Mouse (Mus musculus) heart, embryonic 13.5 days (tissue): ENCODE measurements around the gene Gpr83. TPM values are rescaled to one million over a fixed set of nuclear protein-coding genes. Genes with fewer than 3 reads are reported as not detected.

Experiments used
- ATAC-seq: fragments of 200-750 bp; cut with Nextera tagmentation; 2 replicates; pipeline ENCODE4 v1.8.0; 2017; ENCODE audit warnings: moderate TSS enrichment; ENCODE audit not compliant: insufficient number of reproducible peaks, low FRiP score, low TSS enrichment; ENCODE audit errors: extremely low read depth
- H3K27ac ChIP-seq: fragments of 300-500 bp; sonication (generic); replicated peaks from 2 replicates; pipeline ENCODE4 v1.5.1; 2015; ENCODE audit warnings: moderate library complexity, mild to moderate bottlenecking, inconsistent platforms
- H3K27me3 ChIP-seq: fragments of 300-500 bp; sonication (generic); replicated peaks from 2 replicates; pipeline ENCODE4 v1.6.1; 2015; ENCODE audit warnings: mild to moderate bottlenecking, inconsistent platforms
- H3K36me3 ChIP-seq: fragments of 300-500 bp; sonication (generic); 2 replicates; pipeline ENCODE4 v1.6.1; 2015; ENCODE audit warnings: mild to moderate bottlenecking, inconsistent platforms
- H3K4me1 ChIP-seq: fragments of 300-500 bp; sonication (generic); 2 replicates; pipeline ENCODE4 v1.6.1; 2015; ENCODE audit warnings: inconsistent platforms
- H3K4me2 ChIP-seq: fragments of 300-500 bp; sonication (generic); 2 replicates; pipeline ENCODE4 v1.6.1; 2015; ENCODE audit warnings: inconsistent platforms, mild to moderate bottlenecking, moderate library complexity
- H3K4me3 ChIP-seq: fragments of 300-500 bp; sonication (generic); 2 replicates; pipeline ENCODE4 v1.5.1; 2015; ENCODE audit warnings: moderate library complexity, mild to moderate bottlenecking, inconsistent platforms
- H3K9ac ChIP-seq: fragments of 300-500 bp; sonication (generic); 2 replicates; pipeline ENCODE4 v1.6.1; 2015; ENCODE audit warnings: inconsistent platforms, mild to moderate bottlenecking, moderate library complexity
- H3K9me3 ChIP-seq: fragments of 300-500 bp; sonication (generic); 2 replicates; pipeline ENCODE4 v1.6.1; 2016; ENCODE audit warnings: inconsistent platforms
- WGBS: fragments of 180-500 bp; shearing (Covaris S2); methylation state at CpG from one replicate; pipeline ENCODE4 v1.1.7; 2015; ENCODE audit warnings: mixed read lengths; 5-methylcytosine and 5-hydroxymethylcytosine counted together
- polyA plus RNA-seq: library from polyadenylated mRNA; unstranded; fragments of >200 nt; fragmentation: Nextera tagmentation; extraction: Ambion mirVana; gene quantifications from 2 replicates; pipeline ENCODE4 v1.2.1, GENCODE M21; 2015

Gpr83 gene
- polyA plus RNA-seq, 1 experiment from 2014 or later = 0.27 TPM

DNA sequence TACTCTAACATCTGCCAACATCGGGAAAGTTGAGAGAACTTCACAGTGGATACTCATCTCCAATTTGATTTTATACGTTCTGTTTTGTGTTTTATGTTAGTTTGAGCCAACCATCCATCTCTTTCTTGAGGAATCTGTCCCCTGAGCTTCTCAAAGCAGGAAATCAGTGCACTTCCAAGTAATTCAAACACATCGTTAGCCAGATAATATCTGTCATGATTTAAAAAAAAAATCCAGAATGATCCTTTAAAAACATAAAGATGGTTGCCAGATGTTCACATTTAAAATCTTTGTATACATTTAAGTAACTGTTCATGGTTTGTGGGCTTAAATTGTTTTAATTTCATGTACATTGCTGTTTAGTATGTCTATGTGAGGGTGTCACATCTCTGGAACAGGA, 45.9 kb downstream of the Gpr83 start:
- no peaks in the 10 kb centered on the region for H3K36me3 ChIP-seq
- H3K4me2 ChIP-seq = no peak overlapping the region
- no peak overlapping the region for H3K9ac ChIP-seq
- ATAC-seq = no peak
- H3K27ac ChIP-seq = no peak overlapping the region
- H3K4me3 ChIP-seq = no peak overlapping the region
- no peaks in the 10 kb centered on the region for H3K9me3 ChIP-seq
- H3K27me3 ChIP-seq = peaks cover 5% of the 10 kb centered on the region; the same call in 1 of the 2 replicates
- 60% methylated on average over 3 of the region's 3 CpGs for WGBS
- H3K4me1 ChIP-seq = peaks cover 31% of the 10 kb centered on the region

DNA sequence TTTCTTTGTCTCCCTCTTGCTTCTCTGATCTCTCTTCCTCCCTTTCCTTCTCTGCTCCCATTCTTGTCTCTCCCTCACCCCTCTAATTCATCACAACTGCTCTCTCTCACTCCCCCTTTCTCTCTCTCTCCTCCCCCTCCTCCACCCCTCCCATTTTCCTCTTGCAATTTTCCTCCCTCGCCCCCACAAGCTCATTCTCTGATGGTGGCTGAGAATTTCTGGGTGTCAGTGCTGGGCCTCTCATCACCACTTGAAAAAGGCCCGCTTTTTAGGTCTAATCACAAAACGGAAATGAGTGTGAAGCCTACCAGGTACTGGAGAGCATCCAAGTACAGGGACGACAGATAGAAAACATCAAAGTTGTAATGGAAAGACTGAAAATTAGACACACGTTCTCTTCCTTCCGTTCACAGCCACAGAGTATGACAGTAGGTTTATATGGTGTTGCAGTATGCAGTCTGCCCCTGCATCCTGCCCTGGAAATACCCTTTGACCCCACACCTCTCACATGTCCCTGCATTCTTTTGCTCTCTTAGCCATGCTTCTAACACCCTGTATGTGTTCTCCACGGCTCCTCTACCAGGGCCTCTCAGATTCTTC, 47.9 kb downstream of the Gpr83 start:
- 27% methylated on average over 7 of the region's 7 CpGs for WGBS
- no peaks in the 10 kb centered on the region for H3K9me3 ChIP-seq
- H3K9ac ChIP-seq = no peak overlapping the region
- peak overlapping the region; percentile 58; the same call in 1 of the 2 replicates for H3K27ac ChIP-seq
- H3K4me2 ChIP-seq = no peak overlapping the region
- H3K4me1 ChIP-seq = peaks cover 31% of the 10 kb centered on the region
- H3K27me3 ChIP-seq = peaks cover 4% of the 10 kb centered on the region; the same call in 1 of the 2 replicates
- no peaks in the 10 kb centered on the region for H3K36me3 ChIP-seq
- no peak overlapping the region for H3K4me3 ChIP-seq
- no peak for ATAC-seq

DNA sequence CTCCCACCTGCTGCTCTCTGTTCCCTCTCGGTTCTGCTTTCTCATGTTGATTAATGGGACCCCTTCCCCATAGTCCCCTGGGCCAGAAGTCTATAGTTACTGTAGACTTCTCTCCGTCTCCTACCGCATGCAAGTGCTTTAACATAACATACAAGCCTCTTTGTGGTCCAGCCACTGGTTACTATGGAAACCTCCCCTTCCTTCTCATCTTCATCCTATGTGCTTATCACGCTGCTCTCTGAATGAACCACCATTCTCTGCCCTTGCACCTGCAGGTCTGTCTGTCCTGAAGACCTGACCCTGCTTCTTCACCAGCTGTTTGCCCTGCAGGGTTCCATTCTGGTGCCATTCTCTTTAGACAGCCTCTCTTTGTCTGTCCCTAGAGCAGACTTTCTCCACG, 50.0 kb downstream of the Gpr83 start:
- no peak overlapping the region for H3K9ac ChIP-seq
- H3K27ac ChIP-seq = no peak overlapping the region
- no peak overlapping the region for H3K4me2 ChIP-seq
- H3K36me3 ChIP-seq = no peaks in the 10 kb centered on the region
- peaks cover 3% of the 10 kb centered on the region; the same call in 1 of the 2 replicates for H3K9me3 ChIP-seq
- WGBS = 71% methylated on average over 5 of the region's 5 CpGs
- H3K4me3 ChIP-seq = no peak overlapping the region
- peaks cover 20% of the 10 kb centered on the region for H3K4me1 ChIP-seq
- no peaks in the 10 kb centered on the region for H3K27me3 ChIP-seq
- ATAC-seq = no peak

DNA sequence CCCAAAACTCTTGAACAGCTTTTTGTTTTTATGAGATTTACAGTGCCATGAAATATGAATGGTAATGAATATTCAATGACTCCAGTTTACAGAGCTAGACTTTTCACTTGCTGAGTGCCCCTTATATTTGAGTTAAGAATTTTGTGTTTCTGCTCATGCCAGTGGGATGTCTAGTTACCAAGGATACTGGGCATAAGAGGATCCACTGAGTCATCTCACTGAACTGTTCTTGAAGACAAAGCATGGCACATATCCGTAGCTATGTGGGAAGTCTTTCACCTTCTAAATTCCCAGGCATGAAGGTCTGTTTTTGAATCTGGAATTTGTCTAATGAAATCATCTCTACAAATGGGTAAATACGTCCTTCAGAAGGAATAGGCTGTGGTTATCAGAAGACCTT, 52.0 kb downstream of the Gpr83 start:
- Histone ChIP-seq H3K4me3 (no peak overlapping the region), H3K4me2 (no peak overlapping the region), H3K36me3 (no peaks in the 10 kb centered on the region), H3K4me1 (peaks cover 12% of the 10 kb centered on the region), H3K9me3 (peaks cover 3% of the 10 kb centered on the region; the same call in 1 of the 2 replicates), H3K27me3 (no peaks in the 10 kb centered on the region), H3K9ac (no peak overlapping the region), H3K27ac (no peak overlapping the region)
- no peak for ATAC-seq
- 66% methylated on average over 2 of the region's 2 CpGs for WGBS

DNA sequence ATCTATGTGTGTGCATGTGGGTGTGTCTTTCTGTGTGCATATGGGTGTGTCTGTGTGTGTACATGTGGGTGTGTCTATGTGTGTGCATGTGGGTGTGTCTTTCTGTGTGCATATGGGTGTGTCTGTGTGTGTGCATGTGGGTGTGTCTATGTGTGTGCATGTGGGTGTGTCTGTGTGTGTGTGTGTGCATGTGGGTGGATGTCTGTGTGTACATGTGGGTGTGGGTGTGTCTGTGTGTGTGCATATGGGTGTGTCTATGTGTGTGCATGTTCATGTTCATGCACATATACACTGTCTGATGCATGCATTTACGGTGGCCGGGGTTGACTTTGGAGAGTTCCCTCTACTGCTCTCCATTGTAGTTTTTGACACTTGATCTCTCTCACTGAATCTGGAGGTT, 57.7 kb downstream of the Gpr83 start:
- ATAC-seq = no peak
- Histone ChIP-seq H3K9me3 (peaks cover 3% of the 10 kb centered on the region; the same call in 1 of the 2 replicates), H3K27me3 (no peaks in the 10 kb centered on the region), H3K9ac (no peak overlapping the region), H3K4me3 (no peak overlapping the region), H3K36me3 (no peaks in the 10 kb centered on the region), H3K4me2 (no peak overlapping the region), H3K4me1 (peaks cover 6% of the 10 kb centered on the region; the same call in 1 of the 2 replicates), H3K27ac (no peak overlapping the region)
- 89% methylated on average over 2 of the region's 2 CpGs for WGBS

DNA sequence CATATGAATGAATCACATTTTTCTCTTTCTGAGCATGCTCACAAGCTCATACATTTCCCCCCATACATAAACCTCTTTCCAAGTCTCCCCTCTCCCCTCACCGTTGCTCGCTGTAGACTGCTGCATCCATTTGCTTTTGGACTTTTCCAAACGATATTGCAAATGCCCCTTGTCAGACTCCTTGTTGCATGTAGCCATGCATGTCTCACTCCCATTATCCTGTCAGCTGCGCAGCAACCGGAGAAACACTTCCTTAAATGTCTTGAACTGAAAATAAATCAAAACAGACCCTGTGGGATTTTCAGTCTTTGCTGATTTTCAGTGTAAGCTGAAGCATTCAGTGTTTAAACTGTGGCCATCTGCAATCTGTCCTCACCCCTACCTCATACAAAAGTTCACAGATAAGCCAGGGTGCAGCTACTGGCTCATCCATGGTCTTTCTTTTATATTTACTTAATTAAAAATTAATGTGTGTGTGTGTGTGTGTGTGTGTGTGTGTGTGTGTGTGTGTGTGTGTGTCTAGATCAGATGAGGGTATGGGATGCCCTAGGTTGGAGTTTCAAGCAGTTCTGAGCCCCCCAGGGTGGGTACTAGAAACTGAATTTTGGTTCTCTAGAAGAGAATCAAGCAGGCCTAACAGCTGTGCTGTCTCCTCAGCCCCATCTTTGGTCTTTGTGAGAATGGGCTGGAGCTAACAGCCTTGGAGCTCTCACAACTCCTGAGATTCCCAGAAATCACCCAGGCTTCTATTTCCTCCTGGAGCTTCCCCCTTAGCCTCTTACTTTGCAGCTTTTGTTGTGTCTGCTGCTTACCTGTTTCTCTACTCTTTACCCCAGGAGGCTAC, 59.0 kb downstream of the Gpr83 start:
- H3K4me1 ChIP-seq = peaks cover 6% of the 10 kb centered on the region; the same call in 1 of the 2 replicates
- peaks cover 3% of the 10 kb centered on the region; the same call in 1 of the 2 replicates for H3K9me3 ChIP-seq
- no peaks in the 10 kb centered on the region for H3K27me3 ChIP-seq
- H3K9ac ChIP-seq = no peak overlapping the region
- ATAC-seq = no peak
- H3K4me2 ChIP-seq = no peak overlapping the region
- WGBS = 65% methylated on average over 5 of the region's 5 CpGs
- no peak overlapping the region for H3K27ac ChIP-seq
- H3K36me3 ChIP-seq = no peaks in the 10 kb centered on the region
- no peak overlapping the region for H3K4me3 ChIP-seq

Other genes starting within 250 kb of the Gpr83 start
- gene Amotl1, start 215.2 kb upstream of the Gpr83 start, polyA plus RNA-seq = 15.3 and 15.7 TPM in 2 replicates
- gene Piwil4, start 119.5 kb upstream of the Gpr83 start, polyA plus RNA-seq = 0.06 and 0.09 TPM in 2 replicates
- gene Fut4, start 107.8 kb upstream of the Gpr83 start, polyA plus RNA-seq = 0.99 and 1.2 TPM in 2 replicates
- gene 1700012B09Rik, start 89.2 kb upstream of the Gpr83 start, polyA plus RNA-seq = not detected in 2 replicates
- 13.6 and 14.9 TPM in 2 replicates for gene Mre11a, start 75.6 kb upstream of the Gpr83 start, polyA plus RNA-seq
- 20.7 and 25.9 TPM in 2 replicates for gene Ankrd49, start 75.4 kb upstream of the Gpr83 start, polyA plus RNA-seq
- not detected in 2 replicates for gene Izumo1r, start 43.7 kb downstream of the Gpr83 start, polyA plus RNA-seq
- gene Panx1, start 185.3 kb downstream of the Gpr83 start, polyA plus RNA-seq = 21.7 and 24.7 TPM in 2 replicates